Mouse (Mus musculus): ENCODE results near the gene Sh3bgr.

Sh3bgr gene

GRCm38 (mm10) chr16:96199913-96200701 lies at the start of gene Sh3bgr:
Sh3bgr (plus strand) TSS chr16:96200450.
- in situ Hi-C loops (cut with MboI; ENCODE audit: unreplicated experiment in 2 of 2): no loop called here

GRCm38 (mm10) chr16:96150995-96151394 lies 49.3 kb upstream of the Sh3bgr start:
- in situ Hi-C loops (cut with MboI; ENCODE audit: unreplicated experiment in 2 of 2): loop anchor here (5.0 to 25.0 kb wide), 4 partner anchors 114 to 516 kb away; no protein-coding TSS in a partner anchor

- in situ Hi-C loops (cut with MboI; ENCODE audit: unreplicated experiment in 2 of 2): loop anchor here (5.0 to 25.0 kb wide), 4 partner anchors 114 to 517 kb away; no protein-coding TSS in a partner anchor
These were observed 48.7 kb upstream of the Sh3bgr start for GRCm38 (mm10) chr16:96151551-96151950.

- in situ Hi-C loops (cut with MboI; ENCODE audit: unreplicated experiment in 2 of 2): loop anchor here (5.0 to 25.0 kb wide), 4 partner anchors 117 to 520 kb away; no protein-coding TSS in a partner anchor
These were observed 45.8 kb upstream of the Sh3bgr start for GRCm38 (mm10) chr16:96154476-96154875.

- in situ Hi-C loops (cut with MboI; ENCODE audit: unreplicated experiment in 2 of 2): loop anchor here (10.0 to 25.0 kb wide), 2 partner anchors 519 to 521 kb away; no protein-coding TSS in a partner anchor
These were observed 44.2 kb upstream of the Sh3bgr start for GRCm38 (mm10) chr16:96156019-96156418.

- in situ Hi-C loops (cut with MboI; ENCODE audit: unreplicated experiment in 2 of 2): loop anchor here (10.0 to 25.0 kb wide), 2 partner anchors 520 to 522 kb away; no protein-coding TSS in a partner anchor
These were observed 43.1 kb upstream of the Sh3bgr start for GRCm38 (mm10) chr16:96157171-96157570.

GRCm38 (mm10) chr16:96158511-96159080 lies 41.7 kb upstream of the Sh3bgr start:
- in situ Hi-C loops (cut with MboI; ENCODE audit: unreplicated experiment in 2 of 2): loop anchor here (10.0 to 25.0 kb wide), 2 partner anchors 521 to 524 kb away; no protein-coding TSS in a partner anchor

GRCm38 (mm10) chr16:96159091-96159731 lies 41.0 kb upstream of the Sh3bgr start:
- in situ Hi-C loops (cut with MboI; ENCODE audit: unreplicated experiment in 2 of 2): loop anchor here (10.0 to 25.0 kb wide), 2 partner anchors 522 to 524 kb away; no protein-coding TSS in a partner anchor

- in situ Hi-C loops (cut with MboI; ENCODE audit: unreplicated experiment in 2 of 2): loop anchor here (10.0 to 25.0 kb wide), 2 partner anchors 523 to 525 kb away; no protein-coding TSS in a partner anchor
These were observed 40.4 kb upstream of the Sh3bgr start for GRCm38 (mm10) chr16:96159794-96160346.

- in situ Hi-C loops (cut with MboI; ENCODE audit: unreplicated experiment in 2 of 2): loop anchor here in 1 of 2 experiments (25.0 kb wide), 1 partner anchor 524 kb away; no protein-coding TSS in a partner anchor
These were observed 39.3 kb upstream of the Sh3bgr start for GRCm38 (mm10) chr16:96160927-96161326.

GRCm38 (mm10) chr16:96161336-96161735 lies 38.9 kb upstream of the Sh3bgr start:
- in situ Hi-C loops (cut with MboI; ENCODE audit: unreplicated experiment in 2 of 2): loop anchor here in 1 of 2 experiments (25.0 kb wide), 1 partner anchor 524 kb away; no protein-coding TSS in a partner anchor

GRCm38 (mm10) chr16:96165723-96166264 lies 34.5 kb upstream of the Sh3bgr start:
- in situ Hi-C loops (cut with MboI; ENCODE audit: unreplicated experiment in 2 of 2): loop anchor here in 1 of 2 experiments (25.0 kb wide), 1 partner anchor 528 kb away; no protein-coding TSS in a partner anchor

- in situ Hi-C loops (cut with MboI; ENCODE audit: unreplicated experiment in 2 of 2): loop anchor here in 1 of 2 experiments (25.0 kb wide), 1 partner anchor 532 kb away; no protein-coding TSS in a partner anchor
These were observed 31.4 kb upstream of the Sh3bgr start for GRCm38 (mm10) chr16:96168837-96169236.

GRCm38 (mm10) chr16:96173648-96174047 lies 26.6 kb upstream of the Sh3bgr start:
- in situ Hi-C loops (cut with MboI; ENCODE audit: unreplicated experiment in 2 of 2): loop anchor here in 1 of 2 experiments (25.0 kb wide), 1 partner anchor 536 kb away; no protein-coding TSS in a partner anchor

- in situ Hi-C loops (cut with MboI; ENCODE audit: unreplicated experiment in 2 of 2): no loop called here
These were observed 24.9 kb upstream of the Sh3bgr start for GRCm38 (mm10) chr16:96175399-96175798.

GRCm38 (mm10) chr16:96179156-96179555 lies 21.1 kb upstream of the Sh3bgr start:
- in situ Hi-C loops (cut with MboI; ENCODE audit: unreplicated experiment in 2 of 2): no loop called here

GRCm38 (mm10) chr16:96187619-96188018 lies 12.6 kb upstream of the Sh3bgr start:
- in situ Hi-C loops (cut with MboI; ENCODE audit: unreplicated experiment in 2 of 2): no loop called here

GRCm38 (mm10) chr16:96191531-96192506 lies 8.4 kb upstream of the Sh3bgr start, which contains the start of gene Lca5l:
Lca5l (minus strand) TSS chr16:96192271.
- in situ Hi-C loops (cut with MboI; ENCODE audit: unreplicated experiment in 2 of 2): no loop called here

- in situ Hi-C loops (cut with MboI; ENCODE audit: unreplicated experiment in 2 of 2): no loop called here
These were observed 415 bp downstream of the Sh3bgr start for GRCm38 (mm10) chr16:96200702-96201028.
